Comparison of ENCODE assay signal across 12 mouse cellular contexts in the genomic region with DNA sequence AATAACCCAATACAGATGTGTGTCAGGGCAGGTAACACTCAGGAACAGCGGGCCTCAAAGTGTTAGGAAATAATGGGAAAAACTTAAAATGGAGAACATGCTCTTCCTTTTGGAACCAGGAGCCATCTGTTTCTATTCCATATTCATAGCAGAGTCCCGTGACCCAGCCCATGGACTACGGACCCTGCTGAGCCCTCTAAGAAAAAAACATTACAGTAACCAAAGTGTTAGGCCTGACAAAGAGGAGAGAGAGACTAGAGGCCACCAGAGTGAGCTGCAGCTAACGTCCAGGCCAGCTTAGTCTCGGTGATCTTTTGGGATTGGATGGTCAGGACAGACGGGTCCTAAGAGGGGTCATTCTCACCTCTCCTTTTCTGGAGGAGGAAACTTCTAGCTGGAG. TPM values are rescaled to one million over a fixed set of nuclear protein-coding genes. Genes with fewer than 3 reads are reported as not detected.
DNase-seq lines count a peak whose midpoint lies in the region; ATAC-seq and TF ChIP-seq lines count a peak whose summit lies in the region.
"Had no signal": no experiment of that assay in that cellular context is flagged by ENCODE, and none has a peak within 500 bp of the region (broad histone marks: within the 10 kb centered on the region; RNA-seq: fewer than 3 reads in every experiment).

No protein-coding gene starts in this region.

- WGBS in heart, embryonic 12.5 days: 60% methylated on average over 6 of the region's 6 CpGs
- 46% methylated on average over 6 of the region's 6 CpGs for WGBS in midbrain, embryonic 11.5 days
- WGBS in midbrain, embryonic 10.5 days: 58% methylated on average over 6 of the region's 6 CpGs
- WGBS in kidney, embryonic 16.5 days: 55% methylated on average over 6 of the region's 6 CpGs
- 55% methylated on average over 6 of the region's 6 CpGs for WGBS in stomach, postnatal 0 days
- 54% methylated on average over 6 of the region's 6 CpGs for WGBS in lung, postnatal 0 days

- no peaks in the 10 kb centered on the region for H3K36me3 ChIP-seq in heart, embryonic 12.5 days
- H3K36me3 ChIP-seq in midbrain, embryonic 11.5 days (ENCODE audit: control insufficient read depth, insufficient read depth, low read length): no peaks in the 10 kb centered on the region
- no peaks in the 10 kb centered on the region for H3K36me3 ChIP-seq in midbrain, embryonic 10.5 days
- no peaks in the 10 kb centered on the region for H3K36me3 ChIP-seq in kidney, embryonic 16.5 days (ENCODE audit: insufficient read depth, low read length)
- no peaks in the 10 kb centered on the region for H3K36me3 ChIP-seq in stomach, postnatal 0 days (ENCODE audit: control insufficient read depth, insufficient read depth, low read length)
- no peaks in the 10 kb centered on the region for H3K36me3 ChIP-seq in lung, postnatal 0 days (ENCODE audit: insufficient read depth, low read length)
- H3K36me3 ChIP-seq: neural tube, embryonic 15.5 days had no signal

- no peak overlapping the region for H3K9ac ChIP-seq in heart, embryonic 12.5 days
- no peak overlapping the region for H3K9ac ChIP-seq in midbrain, embryonic 11.5 days (ENCODE audit: low read length)
- H3K9ac ChIP-seq in kidney, embryonic 16.5 days (replicated peaks; ENCODE audit: low read length): no peak overlapping the region
- H3K9ac ChIP-seq in stomach, postnatal 0 days (ENCODE audit: low read length): no peak overlapping the region; the same call in 1 of the 2 replicates
- H3K9ac ChIP-seq in lung, postnatal 0 days (replicated peaks; ENCODE audit: low read depth): no peak overlapping the region
- H3K9ac ChIP-seq: neural tube, embryonic 15.5 days had no signal

- H3K4me3 ChIP-seq in heart, embryonic 12.5 days: no peak overlapping the region
- no peak overlapping the region for H3K4me3 ChIP-seq in midbrain, embryonic 11.5 days (ENCODE audit: low read depth, low read length)
- no peak overlapping the region for H3K4me3 ChIP-seq in midbrain, embryonic 10.5 days
- no peak overlapping the region for H3K4me3 ChIP-seq in kidney, embryonic 16.5 days (ENCODE audit: low read length)
- no peak overlapping the region for H3K4me3 ChIP-seq in stomach, postnatal 0 days (ENCODE audit: low read depth, low read length)
- no peak overlapping the region for H3K4me3 ChIP-seq in lung, postnatal 0 days (ENCODE audit: low read depth, low read length)
- H3K4me3 ChIP-seq: neural tube, embryonic 15.5 days had no signal

- peaks cover 32% of the 10 kb centered on the region for H3K4me1 ChIP-seq in heart, embryonic 12.5 days (replicated peaks)
- H3K4me1 ChIP-seq in midbrain, embryonic 11.5 days (ENCODE audit: control insufficient read depth, insufficient read depth, low read length): peaks cover 2% of the 10 kb centered on the region; the same call in 1 of the 2 replicates
- peaks cover 29% of the 10 kb centered on the region for H3K4me1 ChIP-seq in midbrain, embryonic 10.5 days
- H3K4me1 ChIP-seq in kidney, embryonic 16.5 days (ENCODE audit: insufficient read depth, low read length): peaks cover 21% of the 10 kb centered on the region
- H3K4me1 ChIP-seq in stomach, postnatal 0 days (replicated peaks; ENCODE audit: control insufficient read depth, insufficient read depth): no peaks in the 10 kb centered on the region; the same call in 1 of the 2 replicates
- no peaks in the 10 kb centered on the region for H3K4me1 ChIP-seq in lung, postnatal 0 days (ENCODE audit: insufficient read depth, low read depth, low read length)

- TF ChIP-seq EP300 in stomach, postnatal 0 days (optimal IDR thresholded peaks at IDR 0.05): no peak
- TF ChIP-seq EP300 in lung, postnatal 0 days (IDR thresholded peaks at IDR 0.05): no peak

- no peak overlapping the region for H3K4me2 ChIP-seq in heart, embryonic 12.5 days
- H3K4me2 ChIP-seq in midbrain, embryonic 11.5 days: no peak overlapping the region
- H3K4me2 ChIP-seq in kidney, embryonic 16.5 days (replicated peaks; ENCODE audit: low read depth, low read length): no peak overlapping the region
- no peak overlapping the region for H3K4me2 ChIP-seq in stomach, postnatal 0 days (replicated peaks; ENCODE audit: low read depth)
- H3K4me2 ChIP-seq in lung, postnatal 0 days (replicated peaks; ENCODE audit: low read depth, low read length): no peak overlapping the region
- H3K4me2 ChIP-seq: neural tube, embryonic 15.5 days had no signal

- DNase-seq in heart, adult 18-20 months: no peak
- DNase-seq in midbrain, embryonic 11.5 days (ENCODE audit: low spot score, missing footprints): peak; percentile 78
- DNase-seq in midbrain, embryonic 10.5 days (ENCODE audit: low spot score): no peak
- no peak for DNase-seq in stomach, postnatal 0 days (ENCODE audit: low spot score)
- no peak for DNase-seq in gastrocnemius, postnatal 10 days
- no peak for DNase-seq in lung, postnatal 0 days (ENCODE audit: low spot score)
- DNase-seq: right cerebral cortex, adult 18-20 months; thymus, postnatal 36 days had no signal

- peak; percentile 11; the same call in 1 of the 2 replicates for TF ChIP-seq CTCF in stomach, postnatal 0 days (IDR thresholded peaks at IDR 0.05; ENCODE audit: low read depth)
- no peak for TF ChIP-seq CTCF in lung, postnatal 0 days (IDR thresholded peaks at IDR 0.05)

- H3K9me3 ChIP-seq in heart, embryonic 12.5 days (replicated peaks): no peaks in the 10 kb centered on the region; the same call in 1 of the 2 replicates
- no peaks in the 10 kb centered on the region for H3K9me3 ChIP-seq in midbrain, embryonic 11.5 days (ENCODE audit: control insufficient read depth, low read length)
- no peaks in the 10 kb centered on the region for H3K9me3 ChIP-seq in midbrain, embryonic 10.5 days (replicated peaks)
- H3K9me3 ChIP-seq in kidney, embryonic 16.5 days (ENCODE audit: low read length): no peaks in the 10 kb centered on the region
- no peaks in the 10 kb centered on the region for H3K9me3 ChIP-seq in stomach, postnatal 0 days (ENCODE audit: control insufficient read depth, low read length)
- H3K9me3 ChIP-seq in lung, postnatal 0 days (ENCODE audit: low read length): no peaks in the 10 kb centered on the region
- H3K9me3 ChIP-seq: neural tube, embryonic 15.5 days had no signal

- peaks cover 10% of the 10 kb centered on the region; the same call in 1 of the 2 replicates for H3K27me3 ChIP-seq in heart, embryonic 12.5 days (replicated peaks)
- H3K27me3 ChIP-seq in midbrain, embryonic 11.5 days (ENCODE audit: control insufficient read depth, insufficient read depth, low read length): no peaks in the 10 kb centered on the region; the same call in 1 of the 2 replicates
- peaks cover 37% of the 10 kb centered on the region for H3K27me3 ChIP-seq in midbrain, embryonic 10.5 days (ENCODE audit: low read depth, poor library complexity, severe bottlenecking)
- H3K27me3 ChIP-seq in kidney, embryonic 16.5 days (ENCODE audit: insufficient read depth, low read length): no peaks in the 10 kb centered on the region
- no peaks in the 10 kb centered on the region for H3K27me3 ChIP-seq in stomach, postnatal 0 days (ENCODE audit: control insufficient read depth, insufficient read depth, low read length)
- no peaks in the 10 kb centered on the region for H3K27me3 ChIP-seq in lung, postnatal 0 days (replicated peaks; ENCODE audit: insufficient read depth, low read length)

- ATAC-seq in heart, embryonic 12.5 days (ENCODE audit: insufficient number of reproducible peaks, low FRiP score): no peak
- ATAC-seq in midbrain, embryonic 11.5 days (ENCODE audit: low FRiP score): no peak
- ATAC-seq in kidney, embryonic 16.5 days (ENCODE audit: low FRiP score, low TSS enrichment): no peak
- peak; percentile 25; the same call in 1 of the 2 replicates for ATAC-seq in stomach, postnatal 0 days (ENCODE audit: low FRiP score, low TSS enrichment)
- no peak for ATAC-seq in lung, postnatal 0 days

- peak overlapping the region; percentile 37 for H3K27ac ChIP-seq in heart, embryonic 12.5 days (ENCODE audit: poor library complexity, severe bottlenecking)
- H3K27ac ChIP-seq in midbrain, embryonic 11.5 days (ENCODE audit: low read depth, low read length): no peak overlapping the region
- H3K27ac ChIP-seq in midbrain, embryonic 10.5 days (replicated peaks): no peak overlapping the region
- 0 out of 2 replicates have a peak overlapping the region, but pooled peaks have one; percentile 16 for H3K27ac ChIP-seq in kidney, embryonic 16.5 days (ENCODE audit: low read length)
- H3K27ac ChIP-seq in stomach, postnatal 0 days (replicated peaks): peak overlapping the region; percentile 5; the same call in 1 of the 2 replicates
- H3K27ac ChIP-seq in lung, postnatal 0 days (ENCODE audit: low read length): no peak overlapping the region

RNA-seq across cellular contexts. Expression of a gene that starts 5.1 kb away (rescaled TPM):
- polyA plus RNA-seq in heart, embryonic 12.5 days (2016; fragmentation: Nextera tagmentation; extraction: Ambion mirVana): 46.7 and 46.8 TPM in 2 replicates
- 100 to 1,000 TPM; 141 to 148 TPM for total RNA-seq in heart, adult 18-20 months (2021)
- 9.3 and 10.6 TPM in 2 replicates for polyA plus RNA-seq in midbrain, embryonic 11.5 days (2014; fragmentation: Nextera tagmentation; extraction: Ambion mirVana)
- polyA plus RNA-seq in midbrain, embryonic 10.5 days (2016; fragmentation: Nextera tagmentation; extraction: Ambion mirVana): 11.8 and 12.1 TPM in 2 replicates
- 24.4 and 26.0 TPM in 2 replicates for polyA plus RNA-seq in kidney, embryonic 16.5 days (2015; fragmentation: Nextera tagmentation; extraction: Ambion mirVana)
- 9.0 and 9.5 TPM in 2 replicates for polyA plus RNA-seq in stomach, postnatal 0 days (2015; fragmentation: Nextera tagmentation; extraction: Ambion mirVana)
- total RNA-seq in gastrocnemius, postnatal 10 days (2021): 10 to 100 TPM; 39.9 to 45.3 TPM
- polyA plus RNA-seq in lung, postnatal 0 days (2015; fragmentation: Nextera tagmentation; extraction: Ambion mirVana): 9.2 and 12.1 TPM in 2 replicates

RNA-seq across cellular contexts. Expression of a gene that starts 15.7 kb away (rescaled TPM):
- 9.5 and 10.3 TPM in 2 replicates for polyA plus RNA-seq in heart, embryonic 12.5 days (2016; fragmentation: Nextera tagmentation; extraction: Ambion mirVana)
- total RNA-seq in heart, adult 18-20 months (2021): 1 to 10 TPM; 2.7 to 3.3 TPM
- polyA plus RNA-seq in midbrain, embryonic 11.5 days (2014; fragmentation: Nextera tagmentation; extraction: Ambion mirVana): 35.5 and 39.5 TPM in 2 replicates
- 36.1 and 50.9 TPM in 2 replicates for polyA plus RNA-seq in midbrain, embryonic 10.5 days (2016; fragmentation: Nextera tagmentation; extraction: Ambion mirVana)
- 34.4 and 34.9 TPM in 2 replicates for polyA plus RNA-seq in kidney, embryonic 16.5 days (2015; fragmentation: Nextera tagmentation; extraction: Ambion mirVana)
- 15.1 and 17.6 TPM in 2 replicates for polyA plus RNA-seq in stomach, postnatal 0 days (2015; fragmentation: Nextera tagmentation; extraction: Ambion mirVana)
- 10 to 100 TPM; 12.0 to 15.4 TPM for total RNA-seq in gastrocnemius, postnatal 10 days (2021)
- polyA plus RNA-seq in lung, postnatal 0 days (2015; fragmentation: Nextera tagmentation; extraction: Ambion mirVana): 7.4 and 10.7 TPM in 2 replicates

RNA-seq across cellular contexts. Expression of a gene that starts 44.2 kb away (rescaled TPM):
- not detected in 2 replicates for polyA plus RNA-seq in heart, embryonic 12.5 days (2016; fragmentation: Nextera tagmentation; extraction: Ambion mirVana)
- 1 to 10 TPM; 2.5 to 2.8 TPM for total RNA-seq in heart, adult 18-20 months (2021)
- 0.44 TPM in 1 of 2 replicates, not detected in the other for polyA plus RNA-seq in midbrain, embryonic 11.5 days (2014; fragmentation: Nextera tagmentation; extraction: Ambion mirVana)
- polyA plus RNA-seq in midbrain, embryonic 10.5 days (2016; fragmentation: Nextera tagmentation; extraction: Ambion mirVana): 0.43 TPM in 1 of 2 replicates, not detected in the other
- polyA plus RNA-seq in kidney, embryonic 16.5 days (2015; fragmentation: Nextera tagmentation; extraction: Ambion mirVana): 0.41 and 0.69 TPM in 2 replicates
- 0.19 and 0.36 TPM in 2 replicates for polyA plus RNA-seq in stomach, postnatal 0 days (2015; fragmentation: Nextera tagmentation; extraction: Ambion mirVana)
- total RNA-seq in gastrocnemius, postnatal 10 days (2021): not detected
- 0.31 TPM in 1 of 2 replicates, not detected in the other for polyA plus RNA-seq in lung, postnatal 0 days (2015; fragmentation: Nextera tagmentation; extraction: Ambion mirVana)
- total RNA-seq: layer of hippocampus, postnatal 10 days had no signal
- polyA plus RNA-seq: neural tube, embryonic 15.5 days had no signal

RNA-seq across cellular contexts. Expression of a gene that starts 44.2 kb away (rescaled TPM):
- 37.9 and 39.5 TPM in 2 replicates for polyA plus RNA-seq in heart, embryonic 12.5 days (2016; fragmentation: Nextera tagmentation; extraction: Ambion mirVana)
- 10 to 100 TPM; 26.3 to 31.2 TPM for total RNA-seq in heart, adult 18-20 months (2021)
- polyA plus RNA-seq in midbrain, embryonic 11.5 days (2014; fragmentation: Nextera tagmentation; extraction: Ambion mirVana): 60.7 and 61.9 TPM in 2 replicates
- 59.0 and 61.3 TPM in 2 replicates for polyA plus RNA-seq in midbrain, embryonic 10.5 days (2016; fragmentation: Nextera tagmentation; extraction: Ambion mirVana)
- 64.4 and 76.4 TPM in 2 replicates for polyA plus RNA-seq in kidney, embryonic 16.5 days (2015; fragmentation: Nextera tagmentation; extraction: Ambion mirVana)
- 20.8 and 23.9 TPM in 2 replicates for polyA plus RNA-seq in stomach, postnatal 0 days (2015; fragmentation: Nextera tagmentation; extraction: Ambion mirVana)
- 10 to 100 TPM; 21.7 to 30.4 TPM for total RNA-seq in gastrocnemius, postnatal 10 days (2021)
- 31.0 and 32.2 TPM in 2 replicates for polyA plus RNA-seq in lung, postnatal 0 days (2015; fragmentation: Nextera tagmentation; extraction: Ambion mirVana)

RNA-seq across cellular contexts. Expression of a gene that starts 47.7 kb away (rescaled TPM):
- polyA plus RNA-seq in heart, embryonic 12.5 days (2016; fragmentation: Nextera tagmentation; extraction: Ambion mirVana): 15.0 and 16.4 TPM in 2 replicates
- total RNA-seq in heart, adult 18-20 months (2021): 10 to 100 TPM; 60.7 to 63.2 TPM
- polyA plus RNA-seq in midbrain, embryonic 11.5 days (2014; fragmentation: Nextera tagmentation; extraction: Ambion mirVana): 24.8 and 24.9 TPM in 2 replicates
- 27.2 and 30.8 TPM in 2 replicates for polyA plus RNA-seq in midbrain, embryonic 10.5 days (2016; fragmentation: Nextera tagmentation; extraction: Ambion mirVana)
- 19.0 and 27.1 TPM in 2 replicates for polyA plus RNA-seq in kidney, embryonic 16.5 days (2015; fragmentation: Nextera tagmentation; extraction: Ambion mirVana)
- polyA plus RNA-seq in stomach, postnatal 0 days (2015; fragmentation: Nextera tagmentation; extraction: Ambion mirVana): 8.2 and 10.3 TPM in 2 replicates
- total RNA-seq in gastrocnemius, postnatal 10 days (2021): 10 to 100 TPM; 53.6 to 57.6 TPM
- 14.5 and 17.5 TPM in 2 replicates for polyA plus RNA-seq in lung, postnatal 0 days (2015; fragmentation: Nextera tagmentation; extraction: Ambion mirVana)

Comparison
In these comparisons a context has a peak if more than half of its experiments do, and no peak if none do; other contexts are left out.
1. H3K27ac ChIP-seq: peak in heart, embryonic 12.5 days (single experiment), kidney, embryonic 16.5 days (single experiment) and stomach, postnatal 0 days (single experiment); none in midbrain, embryonic 11.5 days (single experiment), midbrain, embryonic 10.5 days (single experiment) and lung, postnatal 0 days (single experiment).